Mouse (Mus musculus) lung, embryonic 16.5 days (tissue): ENCODE results near the gene Atg16l1. TPM values are rescaled to one million over a fixed set of nuclear protein-coding genes. Genes with fewer than 3 reads are reported as not detected.

Source experiments
- ATAC-seq: fragments of 200-750 bp; cut with Nextera tagmentation; 2 replicates; pipeline ENCODE4 v1.8.0; 2017; ENCODE audit warnings: low read depth, mild to moderate bottlenecking, moderate library complexity
- H3K27ac ChIP-seq: fragments of 300-500 bp; sonication (generic); 2 replicates; pipeline ENCODE4 v1.5.1; 2014; ENCODE audit warnings: mild to moderate bottlenecking, control low read depth, low read length
- H3K27me3 ChIP-seq: fragments of 300-500 bp; sonication (generic); 2 replicates; pipeline ENCODE4 v1.6.1; 2014; ENCODE audit warnings: low read depth, low read length, mixed read lengths; ENCODE audit not compliant: control insufficient read depth, insufficient read depth
- H3K36me3 ChIP-seq: fragments of 300-500 bp; sonication (generic); 2 replicates; pipeline ENCODE4 v1.6.1; 2014; ENCODE audit warnings: low read length; ENCODE audit not compliant: control insufficient read depth, insufficient read depth
- H3K4me1 ChIP-seq: fragments of 300-500 bp; sonication (generic); replicated peaks from 2 replicates; pipeline ENCODE4 v1.6.1; 2014; ENCODE audit warnings: low read length, mixed read lengths; ENCODE audit not compliant: control insufficient read depth, insufficient read depth
- H3K4me2 ChIP-seq: fragments of 300-500 bp; sonication (generic); 2 replicates; pipeline ENCODE4 v1.6.1; 2014; ENCODE audit warnings: low read depth, low read length, control low read depth
- H3K4me3 ChIP-seq: fragments of 300-500 bp; sonication (generic); 2 replicates; pipeline ENCODE4 v1.5.1; 2014; ENCODE audit warnings: mild to moderate bottlenecking, low read length, control low read depth
- H3K9ac ChIP-seq: fragments of 300-500 bp; sonication (generic); 2 replicates; pipeline ENCODE4 v1.6.1; 2014; ENCODE audit warnings: low read length, control low read depth
- H3K9me3 ChIP-seq: fragments of 300-500 bp; sonication (generic); 2 replicates; pipeline ENCODE4 v1.6.1; 2016; ENCODE audit warnings: low read length; ENCODE audit not compliant: control insufficient read depth
- WGBS: fragments of 180-500 bp; shearing (Covaris S2); extraction: QIAGEN DNeasy Blood & Tissue Kit; methylation state at CpG from one replicate; pipeline ENCODE4 v1.1.7; 2014; 5-methylcytosine and 5-hydroxymethylcytosine counted together
- polyA plus RNA-seq: library from polyadenylated mRNA; unstranded; fragments of >200 nt; fragmentation: Nextera tagmentation; extraction: Ambion mirVana; gene quantifications from 2 replicates; pipeline ENCODE4 v1.2.1, GENCODE M21; 2015

The Atg16l1 gene
- polyA plus RNA-seq, 1 experiment from 2014 or later = 29.4 TPM

DNA sequence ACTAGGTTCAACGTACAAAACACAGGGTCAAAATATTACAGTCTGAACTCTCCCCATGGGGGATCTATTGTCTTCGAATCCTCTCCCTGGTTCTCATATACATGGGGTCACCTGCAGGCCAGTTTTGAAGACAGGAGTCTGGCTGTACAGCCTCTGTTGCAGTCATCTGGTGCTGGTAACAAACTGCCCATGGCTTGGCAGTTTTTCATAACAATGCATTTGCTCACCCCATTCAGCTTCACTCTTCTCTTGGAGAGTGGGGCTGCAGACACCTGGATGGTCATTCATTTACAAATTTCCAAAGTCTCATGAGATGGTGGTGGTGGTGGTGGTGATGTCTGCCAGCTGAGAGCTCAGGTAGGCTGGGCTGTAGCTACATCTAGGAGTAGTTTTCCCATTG is 26.6 kb upstream of the Atg16l1 start:
- Histone ChIP-seq H3K36me3 (no peaks in the 10 kb centered on the region), H3K9me3 (no peaks in the 10 kb centered on the region), H3K4me3 (no peak overlapping the region), H3K4me2 (no peak overlapping the region), H3K27ac (no peak overlapping the region), H3K9ac (no peak overlapping the region), H3K27me3 (no peaks in the 10 kb centered on the region), H3K4me1 (no peaks in the 10 kb centered on the region)
- ATAC-seq = no peak
- 71% methylated on average over 2 of the region's 2 CpGs for WGBS

DNA sequence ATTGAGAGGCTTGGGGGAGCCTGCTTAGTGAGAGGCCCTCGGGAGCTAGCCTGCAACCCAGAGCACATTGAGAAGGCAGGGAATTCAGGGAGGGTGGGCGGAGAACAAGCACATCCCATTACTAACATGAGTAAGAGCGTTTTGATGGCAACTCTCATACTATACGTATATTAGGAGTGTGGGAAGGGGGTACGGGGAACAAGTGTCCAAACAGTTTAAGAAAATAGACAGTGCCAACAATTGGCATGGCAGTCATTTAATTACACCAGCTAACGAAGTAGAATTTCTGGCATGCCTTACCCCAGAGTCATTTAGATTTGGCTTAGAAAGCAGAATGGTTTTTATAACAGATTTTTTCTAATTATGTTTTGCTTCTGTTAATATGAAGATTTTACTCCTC is 25.8 kb upstream of the Atg16l1 start:
- Histone ChIP-seq H3K4me2 (no peak overlapping the region), H3K4me3 (no peak overlapping the region), H3K27ac (no peak overlapping the region), H3K9me3 (no peaks in the 10 kb centered on the region), H3K36me3 (no peaks in the 10 kb centered on the region), H3K9ac (no peak overlapping the region), H3K4me1 (no peaks in the 10 kb centered on the region), H3K27me3 (no peaks in the 10 kb centered on the region)
- ATAC-seq = no peak
- WGBS = 79% methylated on average over 6 of the region's 6 CpGs

DNA sequence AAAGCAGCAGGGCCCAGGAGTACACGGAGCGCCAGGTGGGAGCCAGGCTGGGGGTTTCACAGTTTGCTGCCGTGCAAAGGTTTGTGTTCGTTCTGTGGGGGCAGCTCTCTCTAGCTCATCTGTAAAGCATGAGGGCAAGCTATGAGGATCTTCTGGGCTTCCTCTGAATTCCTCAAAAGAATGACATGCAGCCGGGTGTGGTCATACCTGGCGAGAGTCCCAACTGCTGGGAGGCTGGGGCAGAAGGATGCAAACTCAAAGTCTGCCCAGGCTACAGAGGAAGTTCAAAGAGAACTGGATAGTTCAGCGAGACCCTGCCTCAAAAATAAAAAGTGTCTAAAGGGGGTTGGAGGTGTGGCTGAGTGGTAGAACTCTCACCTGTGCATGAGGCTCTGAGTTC is 25.4 kb upstream of the Atg16l1 start:
- no peaks in the 10 kb centered on the region for H3K36me3 ChIP-seq
- no peak overlapping the region for H3K9ac ChIP-seq
- ATAC-seq = no peak
- no peak overlapping the region for H3K4me2 ChIP-seq
- H3K27ac ChIP-seq = no peak overlapping the region
- no peaks in the 10 kb centered on the region for H3K4me1 ChIP-seq
- no peaks in the 10 kb centered on the region for H3K27me3 ChIP-seq
- H3K9me3 ChIP-seq = no peaks in the 10 kb centered on the region
- 72% methylated on average over 7 of the region's 7 CpGs for WGBS
- no peak overlapping the region for H3K4me3 ChIP-seq

DNA sequence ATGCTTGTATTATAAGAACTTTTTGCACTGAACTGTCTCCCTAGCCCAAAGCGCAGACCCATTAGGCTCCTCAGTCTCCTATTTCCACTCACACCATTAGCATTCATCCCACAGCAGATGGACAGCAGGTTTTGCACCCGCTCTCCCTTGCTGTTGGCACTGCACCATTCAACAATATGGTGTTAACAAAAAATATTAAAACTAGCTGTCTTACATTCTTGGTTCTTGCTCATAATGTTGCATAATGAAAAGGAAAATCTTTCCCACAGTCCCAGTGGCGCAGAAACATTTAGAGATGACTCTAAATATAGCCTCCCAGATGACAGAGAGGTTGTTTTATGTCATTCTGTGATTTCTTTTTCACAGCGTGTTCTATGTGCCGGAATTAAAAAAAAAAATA is 22.5 kb upstream of the Atg16l1 start:
- no peak overlapping the region for H3K4me2 ChIP-seq
- 78% methylated on average over 5 of the region's 5 CpGs for WGBS
- ATAC-seq = no peak

DNA sequence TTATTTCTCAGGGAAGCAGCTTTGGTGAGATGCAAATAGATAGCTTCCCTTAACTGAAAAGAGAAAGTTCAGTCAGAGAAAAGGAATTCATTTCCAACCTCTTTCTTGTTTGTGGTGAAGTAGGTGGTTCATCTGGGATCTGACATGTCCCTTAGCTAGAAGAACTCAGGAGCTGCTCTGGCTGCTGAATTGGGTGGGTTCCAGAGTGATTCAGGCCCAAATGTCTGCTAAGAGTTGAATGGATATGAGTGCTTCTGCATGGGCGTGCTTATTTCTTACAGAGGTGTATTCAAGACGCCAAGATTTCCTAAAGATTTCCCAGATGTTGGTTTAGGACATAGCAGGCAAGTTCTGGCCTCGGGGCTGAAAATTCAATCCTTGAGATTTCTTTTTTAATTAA is 21.5 kb upstream of the Atg16l1 start:
- Histone ChIP-seq H3K4me2 (no peak overlapping the region), H3K9me3 (no peaks in the 10 kb centered on the region), H3K4me1 (no peaks in the 10 kb centered on the region), H3K27ac (no peak overlapping the region), H3K36me3 (no peaks in the 10 kb centered on the region), H3K9ac (no peak overlapping the region), H3K27me3 (no peaks in the 10 kb centered on the region), H3K4me3 (no peak overlapping the region)
- no peak for ATAC-seq
- 70% methylated on average over 3 of the region's 3 CpGs for WGBS

More for the DNA sequence above, 22.5 kb upstream of the Atg16l1 start:
- Histone ChIP-seq H3K9me3 (no peaks in the 10 kb centered on the region), H3K9ac (no peak overlapping the region), H3K36me3 (no peaks in the 10 kb centered on the region), H3K27ac (no peak overlapping the region), H3K27me3 (no peaks in the 10 kb centered on the region), H3K4me1 (no peaks in the 10 kb centered on the region), H3K4me3 (no peak overlapping the region)

DNA sequence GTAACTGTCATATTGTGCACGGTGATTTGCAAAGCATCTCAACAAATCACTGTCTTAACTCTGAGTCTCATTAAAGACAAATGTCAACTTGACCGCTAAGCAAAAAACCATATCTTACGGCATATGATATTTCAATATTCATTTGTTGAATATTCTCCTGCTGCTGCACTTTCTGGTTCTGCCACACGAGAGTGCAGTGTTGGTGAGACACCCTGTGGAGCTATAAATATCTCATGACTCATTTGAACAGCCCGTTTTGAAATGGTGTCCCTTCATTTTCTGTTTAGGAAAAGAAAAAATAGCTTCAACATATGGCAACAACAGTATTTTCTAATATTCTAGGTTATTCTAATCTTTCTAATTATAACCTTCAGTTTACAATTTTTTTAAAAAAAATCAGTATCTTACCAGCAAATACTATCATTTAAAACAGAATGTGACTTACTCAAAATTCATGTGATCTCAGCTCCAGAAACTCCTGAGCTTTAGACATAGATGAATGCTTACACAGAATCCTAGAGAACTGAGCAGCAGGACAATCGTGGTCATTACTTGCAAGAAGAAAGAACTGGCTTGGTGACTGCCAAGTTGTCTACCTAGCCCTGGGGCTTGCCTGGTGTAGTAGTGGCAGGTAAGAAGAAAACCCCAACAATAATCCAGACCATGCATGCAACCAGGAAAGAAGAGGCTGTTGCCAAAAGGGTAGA is 14.9 kb upstream of the Atg16l1 start:
- Histone ChIP-seq H3K9me3 (no peaks in the 10 kb centered on the region), H3K4me3 (no peak overlapping the region), H3K4me1 (no peaks in the 10 kb centered on the region), H3K36me3 (no peaks in the 10 kb centered on the region), H3K27me3 (no peaks in the 10 kb centered on the region), H3K9ac (no peak overlapping the region), H3K27ac (no peak overlapping the region), H3K4me2 (no peak overlapping the region)
- no peak for ATAC-seq
- 70% methylated on average over 6 of the region's 6 CpGs for WGBS

DNA sequence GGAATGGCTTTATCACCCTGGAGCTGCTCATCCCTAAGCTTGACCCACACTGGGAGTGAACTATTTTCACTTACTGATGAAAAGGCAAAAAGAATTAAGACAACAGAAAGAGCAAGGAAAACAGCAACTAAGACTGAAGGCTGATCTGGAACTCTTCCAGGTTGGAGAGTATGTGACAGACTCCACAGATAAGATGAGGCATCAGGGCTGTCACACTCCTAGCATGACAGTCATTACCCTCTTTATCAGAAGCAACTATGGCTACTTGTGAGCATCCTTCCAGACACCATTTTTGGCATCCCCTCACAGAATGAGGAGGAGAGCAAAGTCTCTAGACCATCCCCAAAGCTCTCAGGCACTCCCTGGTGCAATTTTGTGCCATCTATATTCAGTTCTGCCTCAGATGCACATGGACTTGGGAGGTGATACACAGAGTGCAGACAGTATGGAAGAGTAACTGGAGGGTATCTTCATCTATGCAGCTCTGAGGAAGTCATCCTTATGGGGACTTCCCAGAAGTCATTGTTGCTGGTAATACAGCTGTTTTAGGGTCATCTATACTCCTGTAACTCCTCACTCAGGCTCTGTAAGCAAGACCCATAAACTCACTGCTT is 6.2 kb upstream of the Atg16l1 start:
- Histone ChIP-seq H3K36me3 (no peaks in the 10 kb centered on the region), H3K9me3 (no peaks in the 10 kb centered on the region), H3K27ac (no peak overlapping the region), H3K27me3 (no peaks in the 10 kb centered on the region), H3K4me1 (no peaks in the 10 kb centered on the region), H3K9ac (no peak overlapping the region), H3K4me3 (no peak overlapping the region), H3K4me2 (no peak overlapping the region)
- no peak for ATAC-seq

DNA sequence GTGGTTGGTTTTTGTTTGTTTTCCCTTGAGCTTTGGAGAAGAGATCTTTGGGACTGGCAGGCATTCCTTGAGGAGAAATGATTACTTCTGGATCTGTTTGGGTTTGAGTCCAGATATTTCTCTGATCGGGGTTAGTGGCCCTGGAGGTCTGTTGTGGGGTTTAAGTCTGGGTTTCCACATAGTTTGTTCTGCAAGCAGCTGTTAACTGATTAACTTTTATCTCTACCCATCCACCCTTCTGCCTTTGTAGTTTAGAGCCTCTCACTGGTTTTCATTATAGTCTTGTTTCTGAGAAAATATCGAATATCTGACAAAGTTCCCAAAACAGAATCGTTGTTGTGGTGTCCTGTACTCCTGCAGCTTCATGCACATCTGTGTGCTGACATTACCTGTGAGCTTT is 8.2 kb downstream of the Atg16l1 start:
- no peak for ATAC-seq
- 89% methylated on average over 3 of the region's 3 CpGs for WGBS

DNA sequence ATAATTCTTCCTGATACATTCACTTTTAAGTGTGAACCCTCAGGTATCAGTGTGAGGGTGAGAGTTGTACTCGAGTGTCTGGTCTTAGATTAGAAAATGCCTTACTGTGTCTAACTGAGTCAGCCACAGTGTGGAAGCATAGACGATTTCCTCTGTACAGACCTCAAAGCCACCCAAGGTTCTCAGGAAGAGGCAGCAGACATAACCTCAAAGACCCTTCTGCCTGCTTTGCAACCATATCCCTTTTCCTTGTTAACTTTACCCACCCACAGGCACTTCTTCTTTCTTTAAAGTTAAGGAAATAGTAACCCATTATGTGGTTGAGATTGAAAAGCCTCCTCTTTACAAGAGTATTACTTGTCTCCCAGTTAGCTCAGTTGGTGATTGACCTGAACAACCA is 10.1 kb downstream of the Atg16l1 start:
- no peak overlapping the region for H3K4me2 ChIP-seq
- H3K27me3 ChIP-seq = no peaks in the 10 kb centered on the region
- no peaks in the 10 kb centered on the region for H3K9me3 ChIP-seq
- no peak overlapping the region for H3K9ac ChIP-seq
- no peak overlapping the region for H3K4me3 ChIP-seq
- no peaks in the 10 kb centered on the region for H3K4me1 ChIP-seq
- WGBS = 88% methylated on average over 2 of the region's 2 CpGs
- H3K36me3 ChIP-seq = peaks cover 53% of the 10 kb centered on the region
- no peak overlapping the region for H3K27ac ChIP-seq
- no peak for ATAC-seq

More for the DNA sequence above, 8.2 kb downstream of the Atg16l1 start:
- H3K27me3 ChIP-seq = no peaks in the 10 kb centered on the region
- H3K4me1 ChIP-seq = no peaks in the 10 kb centered on the region
- no peak overlapping the region for H3K4me3 ChIP-seq
- H3K9me3 ChIP-seq = no peaks in the 10 kb centered on the region
- peaks cover 48% of the 10 kb centered on the region for H3K36me3 ChIP-seq
- H3K27ac ChIP-seq = no peak overlapping the region
- no peak overlapping the region for H3K9ac ChIP-seq
- no peak overlapping the region for H3K4me2 ChIP-seq
